Mouse (Mus musculus) ovary, postnatal 36 days (tissue): ENCODE measurements around the gene Gga1.
A peak's percentile ranks its signal among the peaks of the same experiment; 100 is the strongest.
"Not testable (repeated sequence)": the region's sequence is repeated elsewhere in the genome, so short reads cannot be mapped to it uniquely, and the experiment has no call there.

Source experiments
- DNase-seq: peaks from one replicate; pipeline ENCODE4 v3.0.0; 2022; ENCODE audit warnings: low spot score, mixed read lengths

Gga1 gene

DNA sequence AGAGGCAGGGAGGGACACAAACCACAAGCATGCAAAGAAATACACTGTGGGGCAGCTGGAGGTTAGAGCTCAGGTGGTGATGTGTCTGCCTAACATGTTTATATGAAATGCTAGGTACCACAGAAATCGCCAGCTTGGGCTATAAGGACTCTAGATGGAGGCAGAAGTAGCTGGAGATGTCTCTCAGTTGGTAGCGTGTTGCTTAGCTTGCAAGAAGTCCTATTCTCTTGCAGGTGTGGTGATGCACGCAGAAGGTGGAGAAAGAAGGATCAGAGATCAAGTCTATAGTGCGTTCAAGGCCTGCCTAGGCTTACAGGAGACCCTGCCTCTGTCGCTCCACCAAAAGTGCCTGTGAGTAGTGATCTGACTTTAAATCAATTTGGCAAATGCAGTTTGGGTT is 1.5 kb upstream of the Gga1 start:
- no peak for DNase-seq

DNA sequence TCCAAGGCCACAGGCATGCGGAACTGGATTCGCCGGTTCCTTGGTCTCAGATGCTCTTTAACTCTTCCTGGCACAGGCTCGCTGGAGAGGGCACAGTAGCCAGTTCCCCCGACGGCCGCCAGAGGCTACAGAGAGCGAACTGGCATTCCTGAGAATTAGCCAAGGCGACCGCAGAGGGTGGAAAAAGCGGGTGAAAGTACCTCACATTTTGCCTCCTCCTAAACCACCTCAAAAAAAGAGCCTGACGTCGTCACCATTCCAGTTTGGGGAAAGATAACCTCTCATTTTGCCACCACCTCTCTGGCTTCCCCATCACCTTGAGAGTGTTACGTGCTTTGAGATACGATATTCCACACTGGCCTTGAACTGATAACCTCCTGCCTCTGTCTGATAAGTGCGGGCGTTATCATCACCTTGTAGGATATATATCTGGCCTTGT is 713 bp upstream of the Gga1 start:
- peak; percentile 85 for DNase-seq

DNA sequence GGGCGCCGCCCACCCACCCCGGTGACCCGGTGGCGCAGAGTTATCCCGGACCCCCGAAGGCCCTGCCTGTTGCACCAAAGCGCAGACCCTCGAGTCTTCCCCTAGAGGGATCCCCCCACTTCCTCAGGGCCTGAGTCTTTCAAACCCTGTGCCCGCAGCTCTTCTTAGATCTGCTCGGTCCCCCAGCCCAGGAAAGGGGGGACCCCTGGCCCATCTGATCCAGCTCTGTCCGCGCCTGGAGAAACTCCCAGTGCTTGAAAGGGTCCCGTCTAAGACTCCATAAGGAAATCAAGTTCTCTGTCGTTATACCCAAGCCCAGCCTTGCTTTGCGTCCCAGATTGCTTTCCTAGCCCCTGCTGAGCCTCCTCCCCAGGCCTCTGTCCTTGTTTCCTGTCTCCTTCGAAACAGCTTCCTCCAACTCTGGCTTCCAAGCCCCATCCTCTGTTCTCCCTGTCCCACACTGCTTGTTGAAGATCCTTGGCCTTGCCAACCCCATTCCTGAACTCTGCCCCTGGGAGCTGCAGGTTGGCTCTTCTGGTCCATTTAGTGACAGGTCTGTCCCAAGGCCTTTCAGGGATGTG is 910 bp downstream of the Gga1 start:
- DNase-seq = no peak

DNA sequence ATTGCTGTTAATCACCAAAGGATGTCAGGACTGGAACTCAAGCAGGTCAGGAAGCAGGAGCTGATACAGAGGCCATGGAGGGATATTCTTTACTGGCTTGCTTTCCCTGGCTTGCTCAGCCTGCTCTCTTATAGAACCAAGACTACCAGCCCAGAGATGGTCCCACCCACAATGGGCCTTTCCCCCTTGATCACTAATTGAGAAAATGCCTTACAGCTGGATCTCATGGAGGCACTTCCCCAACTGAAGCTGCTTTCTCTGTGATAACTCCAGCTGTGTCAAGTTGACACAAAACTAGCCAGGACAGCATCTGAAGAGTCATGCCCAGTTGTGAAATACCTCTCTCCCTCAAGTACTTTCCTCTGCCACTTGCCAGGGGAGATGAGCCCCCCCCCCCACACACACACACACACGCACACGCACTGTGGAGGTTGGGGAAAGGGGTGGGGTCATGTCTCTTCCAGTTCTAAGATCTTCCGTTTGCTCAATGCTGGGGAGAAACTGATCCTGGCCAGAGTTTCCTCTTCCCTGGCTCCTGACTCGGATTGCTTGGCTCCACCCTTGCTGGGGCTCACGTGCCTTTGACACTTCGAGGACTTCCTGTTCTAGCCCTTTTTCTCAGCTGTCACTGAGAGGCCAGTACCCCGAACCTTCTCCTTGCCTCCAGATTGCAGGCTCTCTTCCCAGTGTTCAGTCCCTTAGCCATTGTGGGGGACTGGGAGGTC is 2.0 kb downstream of the Gga1 start:
- DNase-seq = not testable (repeated sequence)

DNA sequence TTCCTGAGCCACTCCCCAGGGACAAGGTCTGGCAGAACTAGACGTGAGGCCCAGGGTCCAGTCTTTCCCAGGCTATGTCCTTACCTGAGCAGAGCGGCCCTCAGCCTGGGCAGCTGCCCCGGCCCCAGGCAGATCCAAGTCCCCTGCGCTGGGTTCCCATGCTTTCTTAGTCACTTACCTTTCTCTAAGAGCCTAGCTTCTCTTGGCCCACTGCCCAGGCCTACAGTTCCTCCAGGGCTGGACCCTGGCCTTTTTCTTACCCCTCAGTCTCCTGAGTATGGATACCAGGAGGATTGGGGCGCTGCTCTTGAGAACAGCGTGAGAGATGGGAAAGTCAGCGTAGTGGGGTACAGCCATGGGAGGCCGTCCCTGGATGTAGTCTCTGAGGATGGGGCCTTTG is 3.4 kb downstream of the Gga1 start:
- DNase-seq = no peak

DNA sequence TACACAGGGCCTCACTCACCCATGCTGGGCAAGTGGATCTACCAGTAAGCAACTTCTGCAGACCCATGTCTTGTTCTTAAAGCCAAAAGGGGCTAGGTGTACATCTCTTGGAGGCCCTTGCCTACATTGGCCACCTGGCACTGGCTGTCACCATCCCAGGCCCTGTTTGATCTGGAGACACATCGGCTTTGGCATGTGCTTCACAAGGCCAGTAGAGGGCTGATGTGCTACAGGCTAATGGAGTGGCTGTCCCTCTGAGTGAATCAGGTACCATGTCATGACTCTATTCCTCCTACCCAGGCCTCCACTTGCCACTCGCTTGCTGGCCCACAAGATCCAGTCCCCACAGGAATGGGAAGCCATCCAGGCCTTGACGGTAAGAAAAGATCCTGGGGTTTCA is 4.8 kb downstream of the Gga1 start:
- no peak for DNase-seq

DNA sequence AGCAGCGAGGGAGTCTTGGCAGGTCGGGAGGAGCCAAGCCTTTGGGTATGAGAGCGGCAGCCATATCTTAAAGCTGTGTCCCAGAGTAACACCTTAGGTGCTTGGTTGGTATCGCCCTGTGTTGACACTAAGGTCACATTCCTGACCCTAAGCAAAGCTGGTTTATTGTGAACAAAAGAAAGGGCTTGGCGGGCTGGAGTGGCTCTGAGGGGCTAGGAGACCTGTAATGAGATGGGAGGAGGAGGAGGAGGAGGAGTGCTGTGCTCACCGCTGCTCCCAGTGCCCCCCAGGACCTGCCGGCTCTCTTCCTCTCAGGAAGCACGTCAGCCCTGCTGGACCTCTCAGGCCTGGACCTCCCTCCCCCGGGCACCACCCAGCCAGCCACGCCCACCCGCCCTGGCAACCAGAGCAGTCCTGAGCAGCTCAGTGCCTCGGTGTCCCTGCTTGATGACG is 12.4 kb downstream of the Gga1 start:
- DNase-seq = no peak

DNA sequence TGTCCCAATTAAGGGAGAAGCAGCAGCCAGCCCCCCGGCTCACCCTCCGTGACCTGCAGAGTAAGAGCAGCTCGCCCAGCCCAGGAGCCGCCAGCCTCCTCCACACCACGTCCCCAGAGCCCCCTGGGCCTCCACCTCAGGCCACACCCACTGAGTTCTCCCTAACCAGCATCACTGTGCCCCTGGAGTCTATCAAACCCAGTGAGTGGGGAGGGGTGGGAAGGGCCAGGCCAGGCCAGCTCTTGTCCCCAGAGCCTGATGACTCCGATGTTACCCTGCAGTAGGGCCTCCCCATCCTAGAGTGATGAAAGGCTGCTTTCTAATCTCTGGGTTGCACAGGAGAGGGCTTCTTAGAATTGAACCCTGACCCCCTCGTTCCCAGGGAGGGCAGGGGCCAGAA is 15.4 kb downstream of the Gga1 start:
- DNase-seq = no peak

DNA sequence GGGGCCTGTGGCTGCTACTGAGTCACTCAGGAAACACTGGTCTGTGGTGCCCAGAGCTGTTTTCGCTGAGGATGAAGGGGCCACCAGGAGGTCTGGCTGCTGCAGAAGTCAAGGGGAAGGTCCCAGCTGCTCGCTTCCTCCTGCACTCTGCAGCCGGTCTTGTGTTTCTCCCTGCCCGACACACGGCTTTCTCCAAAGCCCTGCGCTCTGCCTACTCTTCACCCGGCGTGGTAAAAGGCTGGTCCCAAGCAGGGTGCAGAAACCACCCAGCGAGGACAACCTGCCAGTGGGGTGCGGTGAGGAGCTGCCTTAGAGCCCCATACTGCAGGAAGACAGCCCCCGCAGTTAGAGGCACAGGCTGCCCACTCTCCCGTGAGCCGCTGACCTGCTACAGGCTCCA is 17.7 kb downstream of the Gga1 start:
- DNase-seq = no peak

DNA sequence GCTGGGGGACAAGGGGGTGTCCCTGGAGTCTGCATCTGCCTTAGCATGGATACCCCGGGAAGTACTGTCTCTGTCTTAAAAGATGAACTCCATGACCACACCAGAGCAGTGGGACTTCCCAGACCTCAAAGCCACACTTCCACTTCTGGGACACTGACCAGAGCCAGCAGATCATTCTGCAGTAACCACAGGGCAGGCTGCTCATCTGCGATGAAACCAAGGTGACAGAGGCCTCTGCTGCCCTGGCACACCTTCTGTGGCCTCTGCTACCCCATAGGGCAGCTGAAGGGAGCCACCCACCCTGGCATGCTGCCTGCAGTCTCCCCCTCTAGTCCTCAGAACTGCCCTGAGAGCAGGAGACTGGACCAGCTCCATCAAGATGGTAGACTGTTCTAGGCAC is 18.8 kb downstream of the Gga1 start:
- no peak for DNase-seq

DNA sequence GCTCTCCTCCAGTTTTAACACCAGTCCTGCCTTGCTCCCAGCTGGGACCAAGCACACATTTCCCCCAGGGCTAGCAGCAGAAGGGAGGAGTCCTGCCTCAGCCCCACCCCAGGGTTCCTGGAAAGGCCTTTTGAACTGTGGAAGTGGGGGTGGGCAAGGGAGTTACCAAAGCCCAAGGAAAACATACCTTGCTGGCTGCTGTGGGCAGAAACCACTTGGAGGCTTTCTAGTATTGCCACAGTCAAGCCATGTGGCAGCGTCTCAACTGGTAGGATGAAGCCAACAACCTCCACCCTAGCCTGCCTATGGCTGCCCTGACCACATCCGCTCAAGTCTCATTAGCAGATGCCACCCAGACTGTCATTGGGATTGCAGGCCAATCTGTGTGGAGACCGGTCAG is 19.2 kb downstream of the Gga1 start:
- DNase-seq = no peak

DNA sequence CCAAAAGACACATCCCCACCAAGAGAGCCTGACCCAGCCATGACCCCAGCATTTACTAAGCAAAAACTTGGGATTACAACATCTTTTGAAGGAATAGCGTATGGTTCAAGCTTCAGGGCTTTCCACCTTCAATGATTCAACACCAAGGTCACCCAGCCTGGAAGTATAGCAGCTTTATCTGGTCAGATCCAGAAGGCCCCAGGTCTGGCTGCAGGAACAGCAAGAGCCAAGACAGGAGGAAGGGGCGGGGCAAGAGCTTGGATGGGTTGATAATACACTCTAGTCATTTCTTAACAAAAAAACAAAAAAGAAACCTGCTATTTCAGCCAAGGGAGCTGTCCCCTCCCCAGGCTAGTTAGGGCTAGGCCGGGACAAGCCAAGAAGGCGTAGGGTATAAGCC is 20.5 kb downstream of the Gga1 start:
- no peak for DNase-seq

DNA sequence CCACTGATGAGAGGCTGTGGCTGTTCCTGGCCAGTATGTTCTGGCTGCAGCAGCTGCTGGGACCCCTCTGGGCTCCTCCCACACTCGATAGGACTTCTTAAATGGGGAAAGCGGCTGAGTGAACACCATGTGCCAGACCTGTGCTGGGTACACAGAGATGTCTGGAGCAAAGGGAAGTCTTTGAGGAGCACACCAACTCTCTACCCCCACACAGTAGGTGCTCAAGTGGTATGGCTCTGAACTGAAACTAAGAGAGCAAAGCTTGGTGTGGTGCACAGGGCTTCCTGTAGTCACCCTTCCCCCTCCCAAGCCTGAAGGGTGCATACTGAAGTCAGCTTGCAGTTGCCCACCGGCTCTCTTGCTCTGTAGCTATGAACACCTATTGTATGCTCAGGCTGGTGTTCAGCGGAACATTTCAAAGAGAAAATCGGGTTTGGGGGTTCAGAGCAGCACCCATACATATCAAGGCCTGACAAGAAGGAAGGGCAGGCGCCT is 21.6 kb downstream of the Gga1 start:
- DNase-seq = no peak

DNA sequence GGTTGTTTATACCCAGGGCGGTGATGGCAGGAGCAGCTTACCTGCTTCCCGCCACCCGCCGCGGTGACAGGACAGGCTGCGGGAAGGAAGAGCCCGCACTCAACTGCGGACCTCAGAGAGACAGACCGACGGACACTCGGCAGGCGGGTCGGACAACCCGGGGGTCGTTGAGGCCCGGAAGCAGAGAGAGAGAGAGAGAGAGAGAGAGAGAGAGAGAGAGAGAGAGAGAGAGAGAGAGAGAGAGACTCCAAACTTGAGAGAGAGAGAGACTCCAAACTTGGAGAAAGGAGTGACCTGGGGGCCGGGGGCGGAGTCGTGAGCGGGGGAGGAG is 22.4 kb downstream of the Gga1 start, which contains the start of gene Gm49510:
Gene Gm49510 (plus strand): TSS at position 259 of the 331 bp plus-strand sequence.
- DNase-seq = no peak

DNA sequence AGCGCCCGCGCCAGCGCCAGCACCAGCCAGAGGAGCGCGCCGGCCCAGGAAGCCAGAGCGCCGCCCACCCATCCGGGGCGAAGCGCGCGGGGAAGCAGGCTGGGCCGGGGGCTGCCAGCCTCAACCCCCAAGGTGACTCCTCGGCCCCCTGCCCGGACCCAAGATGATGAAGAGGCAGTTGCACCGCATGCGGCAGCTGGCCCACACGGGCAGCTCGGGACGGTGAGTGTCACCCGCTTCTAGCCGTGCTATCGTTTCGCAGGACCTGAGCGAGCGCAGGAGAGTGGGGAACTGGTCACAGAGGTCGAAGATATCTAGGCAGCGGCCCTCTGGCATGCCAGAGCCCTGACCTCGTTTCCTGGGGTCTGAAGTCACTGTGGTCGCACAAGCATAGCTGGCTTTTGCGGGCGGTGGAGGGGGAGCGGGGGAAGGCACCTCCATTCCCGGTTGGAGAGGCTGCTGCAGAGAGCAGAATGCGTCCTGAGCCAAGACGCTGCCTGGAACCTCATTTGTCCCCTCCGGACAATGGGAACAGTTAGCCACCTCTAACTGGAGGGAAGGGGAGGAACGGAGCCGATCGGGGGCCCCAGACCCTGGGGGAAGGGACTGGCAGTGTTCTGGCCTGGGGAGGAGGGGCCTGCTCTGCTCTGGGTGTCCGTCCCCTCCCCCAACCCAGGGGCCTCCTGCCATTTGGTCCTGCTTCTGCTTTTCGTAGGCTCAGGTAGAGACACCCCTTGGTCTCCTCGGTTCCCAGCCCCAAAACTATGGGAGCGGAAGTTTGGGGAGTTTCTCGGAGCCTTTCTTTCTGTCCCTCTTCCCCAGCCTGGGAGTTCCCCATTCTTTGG is 23.0 kb downstream of the Gga1 start, which contains the start of gene Sh3bp1:
Gene Sh3bp1 (plus strand): TSS at position 29 of the 845 bp plus-strand sequence.
- peak; percentile 76 for DNase-seq

DNA sequence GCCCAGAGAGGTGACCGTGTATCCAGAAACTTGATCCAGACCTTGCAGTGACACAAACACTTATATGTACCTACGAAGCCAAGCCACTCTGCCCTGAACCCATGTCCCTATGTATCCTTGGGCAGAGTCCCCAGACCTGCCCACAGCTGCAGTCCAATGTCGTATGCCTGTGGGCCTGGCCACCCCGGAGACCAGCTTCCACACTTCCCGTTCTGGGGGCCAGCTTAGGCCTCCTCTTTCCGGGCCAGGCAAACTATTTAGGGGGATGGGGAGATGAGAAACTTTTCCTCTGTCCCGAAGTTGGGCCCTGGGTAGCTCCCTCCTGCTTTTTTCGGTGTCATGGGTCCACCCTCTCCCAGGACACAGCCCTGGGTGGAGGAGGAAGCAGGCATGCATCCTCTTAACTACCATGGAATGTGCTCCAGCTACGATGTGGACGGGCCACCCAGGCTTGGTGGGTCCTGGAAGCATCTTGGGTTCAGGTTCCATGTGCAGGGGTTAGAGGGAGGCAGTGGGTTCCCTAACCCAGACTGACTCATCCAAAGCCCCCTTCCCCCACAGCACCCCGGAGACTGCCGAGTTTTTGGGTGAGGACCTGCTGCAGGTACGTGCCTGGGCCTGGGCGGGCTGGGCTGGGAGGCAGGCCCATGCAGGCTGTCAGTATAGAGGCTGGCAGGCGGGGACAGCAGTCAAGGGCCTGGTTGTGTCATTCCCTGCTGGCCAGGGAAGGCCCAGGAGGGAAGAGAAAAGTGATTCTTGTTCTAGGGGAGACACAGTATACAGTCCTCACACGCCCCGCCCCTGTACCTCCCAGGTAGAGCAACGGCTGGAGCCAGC is 23.8 kb downstream of the Gga1 start:
- DNase-seq = no peak

DNA sequence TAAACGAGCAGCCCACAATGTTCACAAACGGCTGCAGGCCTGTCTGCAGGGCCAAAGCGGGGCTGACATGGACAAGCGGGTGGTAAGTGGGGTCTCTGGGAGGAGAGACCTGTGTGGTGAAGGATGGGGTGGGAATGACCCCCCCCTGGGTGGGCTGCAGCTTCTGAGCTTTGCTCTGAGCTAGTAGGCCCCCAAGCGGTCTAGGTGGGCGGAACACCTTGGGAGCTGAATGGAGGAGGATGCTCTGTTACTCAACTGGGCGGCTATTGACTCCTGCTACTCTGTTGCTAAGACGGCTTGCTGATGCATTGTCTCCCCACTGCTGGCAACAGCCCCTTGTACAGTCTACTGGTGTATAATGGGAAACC is 24.4 kb downstream of the Gga1 start:
- no peak for DNase-seq

DNA sequence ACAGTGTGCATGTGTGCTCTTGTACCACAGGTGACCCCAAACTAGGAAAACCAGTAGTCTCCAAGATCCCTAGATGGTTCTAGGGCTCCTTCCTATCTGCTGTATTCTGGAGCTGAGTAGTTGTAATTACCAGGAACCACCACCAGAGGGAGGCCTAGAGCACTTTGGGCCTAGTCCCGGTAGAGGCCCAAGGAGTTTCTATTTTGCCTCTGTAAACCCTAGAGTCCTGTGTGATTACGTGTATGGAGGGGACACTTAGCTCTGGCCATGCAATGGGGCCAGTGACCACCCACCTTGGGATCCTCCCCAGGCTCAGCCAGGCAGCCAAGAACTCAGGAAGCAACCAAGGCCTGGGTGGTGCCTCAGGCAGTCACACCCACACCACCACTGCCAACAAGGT is 26.3 kb downstream of the Gga1 start:
- peak; percentile 67 for DNase-seq

DNA sequence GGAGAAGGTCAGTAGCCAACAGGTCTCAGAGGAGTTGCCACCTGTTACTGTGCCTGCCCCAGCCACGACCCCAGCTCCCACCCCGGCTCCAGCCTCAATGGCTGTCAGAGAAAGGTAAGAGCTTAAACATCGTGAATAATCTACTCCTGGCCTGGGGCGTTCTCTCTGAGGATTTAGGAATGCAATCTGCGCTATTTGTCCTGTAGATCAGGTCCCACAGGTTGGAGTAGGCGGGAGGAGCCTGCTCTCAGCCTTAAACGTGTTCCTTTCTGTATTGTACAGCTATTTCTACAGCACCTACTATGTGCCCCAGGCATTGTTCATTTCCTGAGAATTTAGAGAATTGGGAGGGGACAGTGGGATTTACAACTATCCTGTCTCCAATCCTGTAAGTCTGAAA is 31.4 kb downstream of the Gga1 start:
- no peak for DNase-seq

DNA sequence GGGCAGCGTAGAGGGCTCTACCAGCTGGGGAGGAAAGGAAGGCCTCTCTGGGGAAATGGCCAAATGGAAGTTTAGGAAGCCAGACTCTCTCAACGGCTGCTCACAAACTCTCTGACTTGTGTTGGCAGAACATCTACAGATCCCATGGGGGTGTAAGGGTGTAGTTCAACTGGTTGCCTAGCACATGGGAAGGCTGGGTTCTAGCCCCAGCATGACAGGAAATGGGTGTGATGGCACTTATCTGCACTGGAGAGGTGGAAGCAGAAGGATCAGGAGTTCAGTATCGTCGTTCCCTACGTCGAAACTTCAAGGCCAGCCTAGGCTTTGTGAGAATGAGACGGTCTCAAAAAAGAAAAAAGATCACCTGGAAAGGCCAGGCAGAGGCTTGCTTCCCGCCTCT is 32.0 kb downstream of the Gga1 start:
- no peak for DNase-seq

DNA sequence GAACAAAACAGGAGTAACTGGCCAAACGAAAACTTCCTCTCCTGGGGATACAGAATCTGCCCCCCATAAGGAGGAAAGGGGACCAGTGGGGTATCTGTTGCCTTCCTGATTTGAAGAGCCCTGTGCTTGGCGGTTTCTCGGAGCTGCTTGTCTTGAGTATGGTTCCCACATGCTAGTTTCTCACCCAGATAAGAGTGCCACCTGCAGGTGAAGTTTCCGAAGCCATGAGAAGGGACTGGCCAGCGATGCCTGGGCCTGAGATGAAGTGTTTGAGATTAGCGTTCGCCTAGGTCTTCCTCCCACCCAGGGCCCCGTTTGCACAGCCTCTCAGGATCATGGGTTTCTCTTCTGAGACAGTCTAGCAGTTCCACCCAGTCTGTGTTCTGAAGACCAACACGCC is 35.0 kb downstream of the Gga1 start:
- no peak for DNase-seq

DNA sequence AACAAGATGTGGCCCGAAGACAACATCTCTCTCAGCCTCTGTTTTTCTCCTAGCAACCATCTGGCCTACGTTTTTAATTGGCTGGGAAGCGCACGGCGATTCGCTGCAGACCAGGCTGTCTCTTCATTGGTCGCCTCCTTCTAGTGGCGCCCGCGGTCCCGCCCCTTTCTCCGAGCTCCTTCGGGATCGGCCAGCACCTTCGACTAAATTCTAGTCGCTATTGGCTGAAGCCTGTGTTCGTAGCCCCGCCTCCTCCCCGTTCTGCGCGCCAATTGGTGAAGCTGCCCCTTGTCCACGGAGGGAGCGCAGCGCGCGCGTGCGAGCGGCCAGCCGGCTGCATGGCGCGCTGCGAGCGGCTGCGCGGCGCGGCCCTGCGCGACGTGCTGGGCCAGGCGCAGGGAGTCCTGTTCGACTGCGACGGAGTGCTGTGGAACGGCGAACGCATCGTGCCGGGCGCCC is 36.7 kb downstream of the Gga1 start, which contains the start of gene Pdxp:
Gene Pdxp (plus strand): TSS at position 288 of the 459 bp plus-strand sequence.
- DNase-seq = peak; percentile 87
